18 mouse cellular contexts compared by ENCODE assay signal in genomic region chr9:85439664-85440063, GRCm38 (mm10).
DNase-seq lines count a peak whose midpoint lies in the region; ATAC-seq and TF ChIP-seq lines count a peak whose summit lies in the region.
"Had no signal": no experiment of that assay in that cellular context is flagged by ENCODE, and none has a peak within 500 bp of the region (broad histone marks: within the 10 kb centered on the region; RNA-seq: fewer than 3 reads in every experiment).

No protein-coding gene starts in this region.

- no peak for ATAC-seq in hindbrain, postnatal 0 days
- ATAC-seq in hindbrain, embryonic 14.5 days (ENCODE audit: low FRiP score) = no peak; the same call in 1 of the 2 replicates
- ATAC-seq in forebrain, embryonic 15.5 days (replicated peaks) = peak; percentile 92
- peak; percentile 48; the same call in 1 of the 2 replicates for ATAC-seq in megakaryocyte progenitor cell, adult 5-6 weeks (replicated peaks; ENCODE audit: poor library complexity)
- ATAC-seq: hindbrain, embryonic 16.5 days had no signal

- no peaks in the 10 kb centered on the region for H3K36me3 ChIP-seq in hindbrain, postnatal 0 days (ENCODE audit: insufficient read depth, low read length)
- no peaks in the 10 kb centered on the region for H3K36me3 ChIP-seq in hindbrain, embryonic 14.5 days (replicated peaks; ENCODE audit: control insufficient read depth, insufficient read depth)
- H3K36me3 ChIP-seq in forebrain, embryonic 15.5 days = no peaks in the 10 kb centered on the region
- H3K36me3 ChIP-seq: G1E had no signal

- no peak for DNase-seq in hindbrain, postnatal 0 days (ENCODE audit: low spot score)
- no peak for DNase-seq in hindbrain, embryonic 14.5 days (ENCODE audit: low spot score)
- DNase-seq in ES-CJ7 (ENCODE audit: low read depth, low spot score) = peak; percentile 5
- no peak for DNase-seq in frontal cortex, adult 2 months (ENCODE audit: extremely low spot score in 1 of 2, low spot score in 1 of 2)
- DNase-seq in urinary bladder, postnatal 25 days (ENCODE audit: low spot score) = no peak
- no peak for DNase-seq in right cerebral cortex, postnatal 14 days
- DNase-seq: adrenal gland, adult 8-10 months; cerebellum, adult 18-20 months; gastrocnemius, postnatal 14 days; heart, postnatal 14 days; lung, embryonic 14.5 days; thymus, postnatal 4 days had no signal

- no peaks in the 10 kb centered on the region for H3K4me1 ChIP-seq in hindbrain, postnatal 0 days (ENCODE audit: insufficient read depth, low read length)
- no peaks in the 10 kb centered on the region for H3K4me1 ChIP-seq in hindbrain, embryonic 14.5 days (replicated peaks; ENCODE audit: control insufficient read depth, insufficient read depth, low read length)
- peaks cover 20% of the 10 kb centered on the region; the same call in 1 of the 2 replicates for H3K4me1 ChIP-seq in forebrain, embryonic 15.5 days
- H3K4me1 ChIP-seq: megakaryocyte, embryonic 14.5 days had no signal

- H3K9ac ChIP-seq in hindbrain, postnatal 0 days (replicated peaks; ENCODE audit: low read length) = no peak overlapping the region
- H3K9ac ChIP-seq in hindbrain, embryonic 14.5 days = no peak overlapping the region
- H3K9ac ChIP-seq in forebrain, embryonic 15.5 days (replicated peaks) = no peak overlapping the region
- H3K9ac ChIP-seq: lung, embryonic 14.5 days had no signal

- no peak overlapping the region for H3K4me2 ChIP-seq in hindbrain, postnatal 0 days (ENCODE audit: low read depth, low read length)
- H3K4me2 ChIP-seq in hindbrain, embryonic 14.5 days (replicated peaks) = no peak overlapping the region
- H3K4me2 ChIP-seq in forebrain, embryonic 15.5 days (replicated peaks) = no peak overlapping the region
- H3K4me2 ChIP-seq: lung, embryonic 14.5 days had no signal

- TF ChIP-seq CTCF in hindbrain, postnatal 0 days (IDR thresholded peaks at IDR 0.05; ENCODE audit: low read depth) = peak; percentile 18; the same call in 1 of the 2 replicates

- no peak overlapping the region for H3K4me3 ChIP-seq in hindbrain, postnatal 0 days (ENCODE audit: low read length)
- H3K4me3 ChIP-seq in hindbrain, embryonic 14.5 days (replicated peaks; ENCODE audit: low read length) = no peak overlapping the region
- no peak overlapping the region for H3K4me3 ChIP-seq in forebrain, embryonic 15.5 days
- H3K4me3 ChIP-seq: erythroblast, embryonic 14.5 days; megakaryocyte, embryonic 14.5 days had no signal

- 40% methylated on average over 1 of the region's 1 CpGs for WGBS in hindbrain, postnatal 0 days
- 53% methylated on average over 1 of the region's 1 CpGs for WGBS in hindbrain, embryonic 14.5 days
- WGBS in forebrain, embryonic 15.5 days = 18% methylated on average over 1 of the region's 1 CpGs

- H3K9me3 ChIP-seq in hindbrain, postnatal 0 days (ENCODE audit: low read length) = no peaks in the 10 kb centered on the region
- H3K9me3 ChIP-seq in hindbrain, embryonic 14.5 days (ENCODE audit: control insufficient read depth, low read length) = no peaks in the 10 kb centered on the region
- no peaks in the 10 kb centered on the region for H3K9me3 ChIP-seq in forebrain, embryonic 15.5 days
- H3K9me3 ChIP-seq: G1E; megakaryocyte, embryonic 14.5 days had no signal

- H3K27me3 ChIP-seq in hindbrain, postnatal 0 days (ENCODE audit: insufficient read depth, low read length) = no peaks in the 10 kb centered on the region
- no peaks in the 10 kb centered on the region for H3K27me3 ChIP-seq in hindbrain, embryonic 14.5 days (ENCODE audit: control insufficient read depth, insufficient read depth, low read length)
- no peaks in the 10 kb centered on the region for H3K27me3 ChIP-seq in forebrain, embryonic 15.5 days
- H3K27me3 ChIP-seq: megakaryocyte, embryonic 14.5 days had no signal

- H3K27ac ChIP-seq in hindbrain, postnatal 0 days = no peak overlapping the region
- H3K27ac ChIP-seq in hindbrain, embryonic 14.5 days = no peak overlapping the region
- no peak overlapping the region for H3K27ac ChIP-seq in forebrain, embryonic 15.5 days (replicated peaks)

Comparison
In these comparisons a context has a peak if more than half of its experiments do, and no peak if none do; other contexts are left out.
1. ATAC-seq: peak in forebrain, embryonic 15.5 days (single experiment) and megakaryocyte progenitor cell, adult 5-6 weeks (single experiment); none in hindbrain, postnatal 0 days (single experiment) and hindbrain, embryonic 14.5 days (single experiment).